Mouse (Mus musculus) large intestine, adult 2 months (tissue): ENCODE data around the gene Rhbdd1. TPM values are rescaled to one million over a fixed set of nuclear protein-coding genes. Genes with fewer than 3 reads are reported as not detected.

Source experiments
- DNase-seq: peaks from one replicate; pipeline ENCODE4 v3.0.0-alpha.2; 2012; ENCODE audit warnings: low read depth, low spot score
- WGBS: fragments of 180-500 bp; shearing (Covaris S2); methylation state at CpG from one replicate; pipeline ENCODE4 v1.1.7; 2018; 5-methylcytosine and 5-hydroxymethylcytosine counted together
- polyA plus RNA-seq: library from polyadenylated mRNA; depleted of rRNA; stranded (reverse); fragments of >200 nt; gene quantifications from 2 replicates; pipeline ENCODE4 v1.2.3, GENCODE M21; 2012

The Rhbdd1 gene
- polyA plus RNA-seq, 1 experiment: 7.8 TPM

DNA sequence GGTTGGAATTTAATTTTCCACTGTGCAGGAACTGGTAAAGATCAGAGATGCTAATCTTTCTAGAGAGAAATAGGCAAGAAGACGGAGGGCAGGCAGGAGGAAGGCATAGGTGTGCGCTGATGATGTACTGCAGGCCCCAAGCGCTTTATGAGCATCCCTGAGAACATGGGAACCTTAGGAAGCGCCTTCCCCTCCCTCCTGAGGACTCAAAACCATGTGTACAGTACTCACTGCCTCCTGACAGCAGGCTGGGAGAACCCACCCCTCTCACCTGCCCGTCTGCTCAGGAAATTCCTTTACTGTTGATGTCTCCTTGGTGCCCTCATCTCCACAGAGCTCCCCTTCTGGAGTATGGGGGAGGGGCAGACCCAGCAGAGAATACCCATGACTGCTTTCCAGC is 95.3 kb downstream of the Rhbdd1 start:
- 92% methylated on average over 5 of the region's 5 CpGs for WGBS
- no peak for DNase-seq

DNA sequence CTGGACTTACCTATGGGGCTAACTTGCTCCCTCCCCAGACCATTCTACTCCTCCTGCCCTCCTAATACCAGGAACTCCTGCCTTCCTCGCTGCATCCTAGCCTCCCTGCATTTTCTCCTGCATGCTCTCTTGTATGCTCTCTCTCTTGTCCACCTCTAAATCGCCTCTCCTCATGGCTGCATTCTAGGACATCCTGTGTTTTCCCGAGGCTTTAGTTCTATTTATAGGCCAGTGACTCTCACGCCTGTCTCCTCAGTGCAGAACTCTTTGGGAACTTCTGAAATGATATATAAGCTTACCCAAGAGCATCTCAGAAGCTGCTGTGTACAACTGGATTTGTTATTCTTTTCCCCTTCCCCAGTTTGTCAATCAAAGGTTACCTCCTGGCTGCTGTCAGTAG is 95.8 kb downstream of the Rhbdd1 start:
- no peak for DNase-seq
- 71% methylated on average over 4 of the region's 4 CpGs for WGBS

DNA sequence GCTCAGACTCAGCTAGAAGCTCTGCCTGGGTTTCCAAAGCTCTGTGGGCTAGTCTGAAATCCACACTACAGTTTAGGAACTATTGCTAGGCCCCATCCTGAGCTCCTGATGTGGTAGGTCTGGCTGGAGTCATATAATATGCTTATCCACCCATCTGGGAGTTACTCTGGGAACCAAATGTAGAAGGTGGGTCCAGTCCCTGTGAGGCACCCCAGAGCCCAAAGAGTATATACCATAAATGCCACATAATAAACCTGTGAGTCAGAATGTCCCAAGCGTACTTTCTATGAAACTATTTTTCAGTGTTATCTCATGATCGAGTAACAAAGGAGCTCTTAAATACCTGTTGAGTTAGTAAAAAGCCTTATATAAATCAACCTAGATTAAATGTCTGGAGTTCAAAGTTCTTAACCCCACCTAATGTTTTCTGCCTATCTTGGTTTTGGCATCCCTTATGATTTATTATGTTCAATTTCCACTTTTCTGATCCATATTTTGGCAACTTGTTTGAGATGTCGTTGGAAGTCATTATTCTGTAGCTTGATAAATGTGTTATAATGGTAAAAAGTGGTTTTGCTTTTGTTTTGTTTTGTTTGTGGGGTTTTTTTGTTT is 98.3 kb downstream of the Rhbdd1 start:
- WGBS: 35% methylated on average over 3 of the region's 3 CpGs

DNA sequence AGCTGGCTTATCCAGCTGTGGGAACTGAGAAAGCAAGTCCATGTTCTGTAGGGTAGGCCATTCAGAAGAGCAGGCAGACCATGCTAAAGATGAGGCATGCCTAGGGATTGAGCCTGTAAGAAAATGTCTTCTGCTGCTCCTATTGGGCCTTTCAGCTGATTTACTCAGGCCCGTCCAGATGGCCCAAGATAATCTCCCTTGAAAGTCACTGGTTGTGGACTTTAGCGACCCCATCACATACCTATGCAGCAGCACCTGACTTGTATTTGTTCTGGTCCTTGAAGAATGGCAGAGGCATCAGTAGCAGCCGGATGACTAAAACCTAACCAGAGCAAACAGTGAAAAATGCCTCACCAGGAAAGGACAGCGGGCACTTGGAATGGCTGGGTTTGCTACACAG is 99.4 kb downstream of the Rhbdd1 start:
- DNase-seq: no peak
- WGBS: 90% methylated on average over 4 of the region's 4 CpGs

More for the DNA sequence above, 98.3 kb downstream of the Rhbdd1 start:
- no peak for DNase-seq

DNA sequence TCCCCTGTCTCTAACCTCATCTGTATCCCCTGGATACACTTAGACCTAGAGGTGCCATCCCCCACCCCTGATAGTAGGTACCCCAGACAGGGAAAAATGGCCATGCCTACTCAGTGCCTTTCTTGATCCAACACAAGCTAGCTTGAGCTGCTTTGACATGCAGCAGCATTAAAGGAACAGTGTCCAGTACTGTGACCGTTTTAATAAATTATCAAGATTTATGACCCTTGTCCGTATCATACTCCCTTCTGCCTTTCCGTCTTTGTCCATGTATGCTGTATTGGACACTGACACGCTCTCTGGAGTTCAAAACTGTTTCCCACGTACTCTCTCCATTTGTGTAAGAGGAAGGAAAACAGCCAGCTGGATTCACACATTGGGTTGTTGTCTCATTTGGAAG is 111.5 kb downstream of the Rhbdd1 start:
- no peak for DNase-seq

DNA sequence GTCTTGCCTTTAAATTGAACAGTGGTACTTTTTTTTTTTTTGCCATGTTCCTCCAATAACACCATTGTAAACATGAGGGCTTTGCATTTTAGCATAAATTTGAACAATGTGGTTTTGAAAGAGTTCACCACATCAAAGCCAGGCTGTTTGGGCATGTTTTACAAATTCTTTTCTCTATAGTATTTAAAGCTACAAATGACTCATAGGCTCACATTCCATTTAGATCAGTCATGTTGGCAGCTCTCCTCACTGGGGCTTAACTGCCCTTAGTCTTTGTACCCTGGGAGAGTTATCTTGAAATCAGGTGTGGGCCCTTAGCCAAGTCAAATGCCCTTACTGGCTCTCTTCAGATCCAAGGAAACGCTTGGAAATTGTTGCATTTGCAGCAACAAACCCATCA is 112.8 kb downstream of the Rhbdd1 start:
- DNase-seq: peak; percentile 61
- WGBS: 18% methylated on average over 1 of the region's 1 CpGs

More for the DNA sequence above, 111.5 kb downstream of the Rhbdd1 start:
- 90% methylated on average over 5 of the region's 5 CpGs for WGBS

DNA sequence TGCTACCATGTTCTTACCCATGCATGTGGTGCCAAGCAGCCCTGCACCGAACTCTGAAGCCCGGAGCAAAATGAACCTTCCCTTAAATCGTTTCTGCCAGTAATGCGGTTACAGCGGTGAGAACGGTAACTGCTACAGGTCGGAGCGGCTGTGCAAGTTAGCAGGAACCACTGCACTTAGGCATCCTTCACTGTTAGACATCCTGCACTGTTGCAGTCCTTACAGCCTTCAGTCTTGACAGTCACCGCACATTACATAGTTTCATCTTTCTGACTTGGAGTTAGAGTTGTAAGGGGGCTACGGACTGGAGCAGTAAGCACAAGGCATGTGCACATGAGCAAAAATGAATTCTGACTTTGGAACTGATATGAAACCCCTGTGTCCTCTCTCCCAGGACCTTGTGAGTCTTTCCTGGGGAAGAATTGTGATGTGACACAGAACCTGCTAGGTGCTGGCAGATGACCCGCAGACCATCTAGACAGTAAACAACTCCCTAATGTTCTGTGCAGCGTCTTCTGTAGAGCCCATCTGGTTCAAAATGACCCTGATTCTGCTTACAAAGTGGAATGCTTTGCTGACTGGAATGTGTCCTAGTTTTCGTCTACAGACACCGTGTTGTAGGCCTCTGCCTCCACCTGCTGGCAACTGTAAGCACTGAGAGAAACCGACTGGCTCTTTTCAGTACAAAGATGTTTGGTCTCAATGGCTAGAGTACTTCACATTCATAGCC is 116.8 kb downstream of the Rhbdd1 start:
- DNase-seq: no peak
- 63% methylated on average over 15 of the region's 15 CpGs for WGBS

DNA sequence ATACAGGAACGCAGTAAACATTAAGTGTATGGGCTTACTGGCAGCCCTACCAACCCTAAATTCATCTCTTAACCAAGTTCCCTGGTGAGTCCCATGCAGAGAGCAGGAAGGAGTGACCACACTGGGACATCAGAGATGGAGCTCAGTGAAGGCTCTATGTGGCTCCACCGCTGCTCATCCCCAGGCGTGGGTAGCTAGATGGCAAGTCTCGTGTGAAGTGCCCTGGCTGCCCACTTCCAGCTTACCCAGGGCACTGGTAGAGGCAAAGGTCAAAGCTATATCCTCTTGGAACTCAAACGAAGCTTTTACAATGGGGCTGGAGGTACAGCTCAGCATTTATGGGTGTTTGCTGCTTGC is 117.4 kb downstream of the Rhbdd1 start:
- 51% methylated on average over 5 of the region's 5 CpGs for WGBS
- no peak for DNase-seq

DNA sequence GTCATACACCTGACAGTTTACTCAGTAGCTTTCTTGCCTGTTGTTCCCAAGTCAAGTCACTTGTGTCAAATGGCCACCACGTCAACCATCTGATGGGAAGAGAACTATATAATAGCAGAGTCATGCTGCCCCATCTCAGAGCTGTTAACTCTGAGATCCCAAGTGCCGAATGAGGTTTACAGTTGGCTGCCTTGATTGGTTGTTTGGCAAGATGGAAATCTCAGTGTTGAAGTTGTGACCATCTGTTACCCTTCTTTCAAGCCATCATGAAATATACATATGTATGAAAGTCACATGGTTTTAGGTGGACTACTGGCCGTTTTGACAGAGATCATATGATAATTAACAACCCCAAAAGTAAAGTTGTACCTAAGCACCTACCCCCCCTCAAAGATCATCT is 121.0 kb downstream of the Rhbdd1 start:
- no peak for DNase-seq
- 83% methylated on average over 3 of the region's 3 CpGs for WGBS

DNA sequence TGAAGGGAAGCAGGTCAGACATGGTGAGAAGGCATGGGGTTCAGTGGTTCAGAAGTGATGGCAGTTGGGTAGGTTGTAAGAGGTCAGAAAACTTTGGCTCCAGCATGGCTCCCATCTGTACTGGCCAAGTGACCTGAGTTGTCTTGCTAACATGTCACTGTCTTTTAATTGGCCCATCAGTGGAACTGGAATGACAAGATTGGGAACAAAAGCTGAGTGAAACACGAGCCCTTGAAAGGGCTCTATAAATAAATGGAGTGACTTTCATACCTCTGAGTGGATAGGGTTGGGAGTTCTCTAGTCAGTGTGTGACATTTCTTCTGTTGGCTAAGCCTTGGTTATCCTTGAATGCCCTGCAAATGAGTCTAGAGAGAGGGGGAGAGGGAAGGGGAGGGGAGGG is 123.9 kb downstream of the Rhbdd1 start:
- 39% methylated on average over 1 of the region's 1 CpGs for WGBS
- DNase-seq: no peak

DNA sequence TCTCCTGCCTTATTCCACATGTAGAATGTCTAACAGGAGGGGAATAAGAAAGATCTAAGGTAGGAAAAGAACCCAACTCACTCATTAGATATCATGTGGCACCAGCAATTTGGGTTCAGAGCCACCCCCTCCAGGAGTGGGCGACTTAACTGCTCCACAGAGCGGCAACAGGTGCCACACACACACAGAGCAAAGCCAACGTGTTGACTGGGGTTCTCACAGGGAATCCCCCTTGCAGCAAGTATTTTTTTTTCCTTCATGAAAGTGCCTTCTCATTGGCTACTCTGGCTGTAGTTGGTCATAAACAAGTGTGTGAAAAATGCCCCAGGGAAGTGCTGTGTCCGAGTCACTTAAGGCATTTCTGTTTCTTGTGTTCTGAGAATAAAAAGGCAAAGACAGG is 127.3 kb downstream of the Rhbdd1 start:
- no peak for DNase-seq
- 75% methylated on average over 4 of the region's 4 CpGs for WGBS

DNA sequence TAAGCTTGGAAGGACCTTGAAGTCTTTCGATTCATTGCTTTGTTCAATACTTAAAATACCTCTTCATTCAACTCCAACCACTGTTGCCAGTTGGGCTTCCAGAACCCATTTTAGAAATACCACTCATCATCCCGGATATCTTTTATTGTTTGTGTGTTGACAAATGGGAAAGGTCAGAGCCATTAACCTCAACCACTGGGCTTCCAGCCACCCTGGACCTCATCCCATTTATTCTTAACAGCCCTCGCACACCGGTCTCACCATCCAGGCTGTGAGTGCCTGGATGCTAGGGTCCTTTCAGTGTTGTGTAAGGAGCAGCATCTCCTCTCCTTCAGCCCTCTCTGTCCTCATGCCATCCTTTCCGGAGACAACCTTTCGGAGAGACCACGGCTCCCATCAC is 129.8 kb downstream of the Rhbdd1 start:
- DNase-seq: no peak

DNA sequence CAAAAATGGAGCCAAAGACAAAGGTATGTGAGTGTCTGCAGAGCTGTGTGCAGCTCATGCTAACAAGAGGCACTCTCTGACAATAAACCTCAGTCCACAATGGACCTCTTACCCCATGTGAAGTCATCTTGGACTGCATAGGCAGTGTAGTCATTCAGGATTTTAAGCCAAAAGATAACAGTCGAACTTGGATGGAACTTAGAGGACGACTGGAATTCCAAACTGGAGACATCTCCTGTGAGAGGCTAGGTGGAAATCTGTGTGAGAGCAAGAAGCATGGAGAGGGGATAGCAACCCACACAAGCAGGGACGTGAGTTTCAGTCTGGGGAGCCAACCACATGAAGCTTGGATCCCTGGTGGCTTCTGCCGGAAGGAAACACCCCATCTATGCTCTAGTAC is 133.6 kb downstream of the Rhbdd1 start:
- WGBS: 82% methylated on average over 4 of the region's 4 CpGs
- no peak for DNase-seq

More for the DNA sequence above, 129.8 kb downstream of the Rhbdd1 start:
- 66% methylated on average over 7 of the region's 7 CpGs for WGBS

DNA sequence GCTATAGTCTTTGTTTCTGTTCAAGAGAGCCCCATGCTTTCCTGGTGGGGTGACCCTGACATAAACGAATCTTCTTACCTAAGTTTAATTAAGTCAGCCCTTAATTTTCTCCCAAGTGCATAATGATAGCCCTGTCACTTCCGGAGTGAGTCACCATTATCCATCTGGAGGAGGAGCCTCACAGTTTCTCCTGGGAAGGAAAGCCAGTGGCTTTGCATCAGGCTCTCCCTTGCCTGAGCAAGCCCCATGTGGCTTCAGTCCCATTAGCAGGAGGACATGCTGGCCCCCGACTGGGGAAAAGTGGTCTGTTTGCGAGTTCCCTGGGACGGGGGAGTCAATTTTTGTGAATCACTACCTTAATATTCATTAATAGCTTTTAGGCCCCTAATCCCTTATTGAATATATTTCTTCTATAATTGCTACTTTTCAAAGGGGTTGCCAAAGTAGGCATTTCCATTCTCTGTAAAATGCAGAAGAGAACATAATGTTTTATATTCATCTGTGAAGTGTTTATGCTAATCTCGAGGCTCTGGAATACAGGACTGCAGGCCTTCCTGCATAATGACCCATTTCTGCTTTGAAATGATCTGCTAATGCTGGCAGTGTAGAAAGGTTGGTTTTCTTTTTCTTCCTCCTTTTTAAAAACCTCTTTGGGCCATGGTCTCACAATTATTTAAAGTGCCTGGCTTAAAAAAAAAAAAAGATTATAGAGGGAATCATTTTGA is 135.8 kb downstream of the Rhbdd1 start:
- no peak for DNase-seq
- WGBS: 52% methylated on average over 6 of the region's 6 CpGs

DNA sequence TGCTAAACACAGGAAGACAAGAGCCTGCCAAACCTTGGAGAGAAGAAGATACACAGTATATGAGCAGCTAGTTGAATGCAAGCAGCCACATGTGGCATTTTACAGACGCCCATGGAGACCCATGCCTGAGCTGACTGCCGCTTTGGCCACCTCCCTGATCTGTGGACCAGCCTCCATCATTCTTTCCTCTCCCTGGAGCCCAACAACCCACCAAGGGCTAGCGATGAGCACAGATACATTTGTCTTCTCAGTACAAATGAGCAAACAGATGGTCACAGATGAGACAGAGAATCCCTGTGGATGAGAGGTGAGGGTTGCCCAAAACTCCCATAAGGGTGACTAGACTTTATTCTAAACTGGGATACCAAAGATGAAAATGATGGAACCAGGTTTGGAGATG is 137.8 kb downstream of the Rhbdd1 start:
- 90% methylated on average over 3 of the region's 3 CpGs for WGBS
- DNase-seq: no peak

DNA sequence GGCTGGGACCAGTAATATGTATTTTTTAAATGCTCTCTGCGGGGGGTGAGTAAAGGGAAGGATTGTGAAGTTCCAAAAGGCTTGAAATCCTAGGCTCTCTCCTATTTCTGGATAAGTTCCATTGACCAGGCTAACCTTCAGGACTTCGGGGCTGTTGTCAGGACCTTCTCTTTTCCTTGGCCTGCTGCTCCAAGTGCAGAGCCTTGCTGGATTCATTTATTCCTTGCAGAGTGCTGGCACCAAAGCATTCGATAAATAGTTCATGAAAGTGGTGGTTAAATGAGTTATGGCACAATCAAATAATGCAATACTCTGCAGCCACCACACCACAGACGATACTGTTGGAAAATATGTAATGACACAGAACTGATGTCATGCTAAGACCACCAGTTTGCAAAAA is 143.1 kb downstream of the Rhbdd1 start:
- WGBS: 70% methylated on average over 4 of the region's 4 CpGs
- no peak for DNase-seq

DNA sequence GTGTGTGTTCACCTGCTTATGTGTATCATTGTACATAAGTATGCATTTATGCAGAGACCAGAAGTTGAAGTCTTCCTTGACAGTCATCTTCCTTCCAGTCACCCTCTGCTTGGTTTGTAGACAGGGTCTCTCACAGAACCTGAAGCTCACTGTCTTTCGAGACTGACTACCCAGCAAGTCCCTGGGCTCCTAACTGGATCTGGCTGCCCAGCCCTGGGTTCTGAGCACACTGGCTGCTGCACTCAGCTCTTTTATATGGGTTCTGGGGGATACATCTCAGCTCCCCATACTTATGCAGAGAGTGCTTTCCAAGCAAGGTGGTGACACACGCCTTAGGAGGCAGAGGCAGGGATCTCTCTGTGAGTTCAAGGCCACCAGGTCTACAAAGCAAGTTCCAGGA is 143.7 kb downstream of the Rhbdd1 start:
- DNase-seq: no peak
- 73% methylated on average over 2 of the region's 2 CpGs for WGBS

DNA sequence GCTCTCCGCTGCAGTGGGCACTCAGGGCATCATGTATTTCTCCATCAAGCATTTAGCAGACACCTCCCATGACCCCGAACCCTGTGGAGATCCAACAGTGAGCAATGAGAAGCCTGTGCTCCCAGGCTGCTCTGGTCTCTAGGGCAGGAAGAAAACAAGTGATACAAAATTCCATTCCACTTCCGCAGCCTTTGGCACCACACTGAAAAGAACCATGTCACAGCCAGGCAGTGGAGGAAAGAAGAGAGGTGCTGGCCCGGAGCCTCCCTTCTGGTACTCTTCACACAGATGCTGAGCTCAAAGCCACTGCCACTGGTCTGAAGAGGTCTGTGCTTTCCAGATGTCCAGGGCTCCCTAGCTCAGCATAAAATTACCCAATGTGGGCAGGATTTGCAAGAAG is 144.8 kb downstream of the Rhbdd1 start:
- no peak for DNase-seq
- 74% methylated on average over 4 of the region's 4 CpGs for WGBS

DNA sequence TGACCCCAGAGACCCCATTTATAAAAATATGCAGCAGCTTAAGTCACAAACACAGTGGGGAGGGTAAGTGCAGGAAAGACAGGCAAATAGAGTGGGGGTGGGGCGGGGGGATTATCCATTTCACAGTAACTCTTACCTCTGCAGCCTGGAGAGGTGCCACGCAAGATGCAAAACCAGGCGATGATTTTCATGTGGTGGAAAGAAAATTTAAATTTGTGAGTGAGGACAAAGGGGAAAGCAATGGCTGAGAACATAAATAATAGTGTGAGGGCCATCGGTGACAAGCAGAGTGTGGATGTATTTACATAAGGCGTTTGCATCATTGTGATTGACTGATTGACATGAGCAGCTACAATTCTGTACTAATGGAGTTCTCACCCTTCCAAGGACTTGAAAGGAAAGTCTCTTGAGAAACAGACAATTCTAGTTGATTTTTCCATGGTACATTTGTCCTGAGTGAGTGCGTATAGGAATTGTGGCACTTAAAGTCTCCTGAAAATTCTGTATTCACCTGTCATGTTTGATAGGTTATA is 149.1 kb downstream of the Rhbdd1 start:
- DNase-seq: no peak
- 47% methylated on average over 6 of the region's 6 CpGs for WGBS

DNA sequence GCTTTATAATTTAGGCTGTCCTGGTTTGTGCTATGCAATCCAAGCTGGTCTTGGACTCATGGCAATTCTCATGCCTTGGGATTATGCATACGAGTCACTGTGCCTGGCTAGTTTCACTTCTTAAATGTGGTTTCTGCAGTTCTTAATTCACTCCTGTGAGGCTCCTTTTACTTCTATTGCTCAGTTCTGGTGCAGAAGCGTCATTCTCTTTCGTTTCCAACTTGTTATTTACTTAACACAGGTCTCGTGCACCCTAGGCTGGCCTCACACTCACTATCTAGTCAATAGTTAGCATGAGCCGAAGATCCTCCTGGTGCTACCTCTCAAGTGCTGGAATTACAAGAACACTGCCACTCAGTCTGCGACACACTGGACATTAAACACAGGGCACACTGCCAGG is 152.6 kb downstream of the Rhbdd1 start:
- DNase-seq: no peak
- 25% methylated on average over 6 of the region's 6 CpGs for WGBS
